Mouse (Mus musculus) naive thymus-derived CD4-positive, alpha-beta T cell, adult 2 months (primary cell): ENCODE data around the gene Kcmf1.
"Not testable (repeated sequence)": the region's sequence is repeated elsewhere in the genome, so short reads cannot be mapped to it uniquely, and the experiment has no call there.

ENCODE experiments used
- DNase-seq: peaks from one replicate; pipeline ENCODE4 v3.0.0-alpha.2; 2011; ENCODE audit warnings: low read depth

Gene Kcmf1

GRCm38 (mm10) chr6:72899201-72899780 is 488 bp downstream of the Kcmf1 start:
- peak; percentile 76 for DNase-seq

- peak; percentile 80 for DNase-seq
Observed at GRCm38 (mm10) chr6:72898244-72899200, 1.3 kb downstream of the Kcmf1 start.

GRCm38 (mm10) chr6:72895000-72895399 is 4.8 kb downstream of the Kcmf1 start:
- no peak for DNase-seq

- no peak for DNase-seq
Observed at GRCm38 (mm10) chr6:72891238-72891637, 8.5 kb downstream of the Kcmf1 start.

GRCm38 (mm10) chr6:72888655-72889054 is 11.1 kb downstream of the Kcmf1 start:
- DNase-seq: no peak

GRCm38 (mm10) chr6:72885268-72885667 is 14.5 kb downstream of the Kcmf1 start:
- no peak for DNase-seq

- DNase-seq: no peak
Observed at GRCm38 (mm10) chr6:72884767-72885166, 15.0 kb downstream of the Kcmf1 start.

- DNase-seq: no peak
Observed at GRCm38 (mm10) chr6:72882661-72883458, 16.9 kb downstream of the Kcmf1 start.

- DNase-seq: no peak
Observed at GRCm38 (mm10) chr6:72882222-72882621, 17.6 kb downstream of the Kcmf1 start.

GRCm38 (mm10) chr6:72881619-72881979 is 18.2 kb downstream of the Kcmf1 start:
- no peak for DNase-seq

- peak; percentile 46 for DNase-seq
Observed at GRCm38 (mm10) chr6:72880913-72881618, 18.7 kb downstream of the Kcmf1 start.

GRCm38 (mm10) chr6:72876629-72877028 is 23.1 kb downstream of the Kcmf1 start:
- DNase-seq: peak; percentile 57

- no peak for DNase-seq
Observed at GRCm38 (mm10) chr6:72873338-72873737, 26.4 kb downstream of the Kcmf1 start.

GRCm38 (mm10) chr6:72872276-72872675 is 27.5 kb downstream of the Kcmf1 start:
- DNase-seq: no peak

- no peak for DNase-seq
Observed at GRCm38 (mm10) chr6:72869601-72870000, 30.2 kb downstream of the Kcmf1 start.

- no peak for DNase-seq
Observed at GRCm38 (mm10) chr6:72868688-72869087, 31.1 kb downstream of the Kcmf1 start.

- no peak for DNase-seq
Observed at GRCm38 (mm10) chr6:72867746-72868145, 32.0 kb downstream of the Kcmf1 start.

- DNase-seq: no peak
Observed at GRCm38 (mm10) chr6:72866232-72866631, 33.5 kb downstream of the Kcmf1 start.

GRCm38 (mm10) chr6:72862686-72863085 is 37.1 kb downstream of the Kcmf1 start:
- not testable (repeated sequence) for DNase-seq

- DNase-seq: no peak
Observed at GRCm38 (mm10) chr6:72854256-72854655, 45.5 kb downstream of the Kcmf1 start.

GRCm38 (mm10) chr6:72852180-72852579 is 47.6 kb downstream of the Kcmf1 start:
- DNase-seq: no peak

GRCm38 (mm10) chr6:72851633-72852032 is 48.1 kb downstream of the Kcmf1 start:
- peak; percentile 65 for DNase-seq
